Mouse (Mus musculus) ES-Bruce4 (cell line): Measurements from ENCODE around the gene Fam71a. TPM values are rescaled to one million over a fixed set of nuclear protein-coding genes. Genes with fewer than 3 reads are reported as not detected.

Experiments
- H3K27ac ChIP-seq: 2 replicates; pipeline ENCODE4 v1.5.1; 2012; ENCODE audit warnings: low read length, inconsistent platforms; ENCODE audit not compliant: insufficient read depth
- H3K27me3 ChIP-seq: 2 replicates; pipeline ENCODE4 v1.6.1; 2012; ENCODE audit warnings: mild to moderate bottlenecking, low read length, inconsistent platforms; ENCODE audit not compliant: control insufficient read depth, poor library complexity, insufficient read depth, severe bottlenecking
- H3K36me3 ChIP-seq: 2 replicates; pipeline ENCODE4 v1.6.1; 2012; ENCODE audit warnings: inconsistent platforms, mild to moderate bottlenecking, low read length, moderate library complexity; ENCODE audit not compliant: control insufficient read depth, poor library complexity, insufficient read depth, severe bottlenecking
- H3K4me1 ChIP-seq: one replicate; pipeline ENCODE4 v1.8.1; 2011; ENCODE audit warnings: low read length; ENCODE audit not compliant: control insufficient read depth, insufficient read depth
- H3K4me3 ChIP-seq: 2 replicates; pipeline ENCODE4 v1.5.1; 2011; ENCODE audit warnings: low read depth, mild to moderate bottlenecking, low read length
- H3K9ac ChIP-seq: 2 replicates; pipeline ENCODE4 v1.6.1; 2012; ENCODE audit warnings: low read depth, mild to moderate bottlenecking, inconsistent platforms; ENCODE audit not compliant: poor library complexity, severe bottlenecking
- H3K9me3 ChIP-seq: replicated peaks from 2 replicates; pipeline ENCODE4 v1.6.1; 2012; ENCODE audit warnings: mild to moderate bottlenecking, low read length, inconsistent platforms; ENCODE audit not compliant: control insufficient read depth, poor library complexity, insufficient read depth, severe bottlenecking
- CTCF ChIP-seq: IDR thresholded peaks from one replicate; pipeline ENCODE4 v1.8.1; 2011; ENCODE audit warnings: low read depth, low read length
- EP300 ChIP-seq: IDR thresholded peaks from 2 replicates; pipeline ENCODE4 v1.6.1; 2011; ENCODE audit warnings: low read depth, low read length; ENCODE audit not compliant: insufficient read depth
- POLR2A ChIP-seq: IDR thresholded peaks from one replicate; pipeline ENCODE4 v1.8.1; 2011; ENCODE audit warnings: low read length; ENCODE audit not compliant: insufficient read depth
- polyA plus RNA-seq: library from polyadenylated mRNA; stranded (reverse); fragments of >200 nt; gene quantifications from 2 replicates; pipeline ENCODE4 v1.2.4, GENCODE M21; 2011; ENCODE audit warnings: low read depth; ENCODE audit not compliant: missing spikeins, insufficient read depth, insufficient read length

Fam71a gene
- polyA plus RNA-seq, 1 experiment: not detected

DNA sequence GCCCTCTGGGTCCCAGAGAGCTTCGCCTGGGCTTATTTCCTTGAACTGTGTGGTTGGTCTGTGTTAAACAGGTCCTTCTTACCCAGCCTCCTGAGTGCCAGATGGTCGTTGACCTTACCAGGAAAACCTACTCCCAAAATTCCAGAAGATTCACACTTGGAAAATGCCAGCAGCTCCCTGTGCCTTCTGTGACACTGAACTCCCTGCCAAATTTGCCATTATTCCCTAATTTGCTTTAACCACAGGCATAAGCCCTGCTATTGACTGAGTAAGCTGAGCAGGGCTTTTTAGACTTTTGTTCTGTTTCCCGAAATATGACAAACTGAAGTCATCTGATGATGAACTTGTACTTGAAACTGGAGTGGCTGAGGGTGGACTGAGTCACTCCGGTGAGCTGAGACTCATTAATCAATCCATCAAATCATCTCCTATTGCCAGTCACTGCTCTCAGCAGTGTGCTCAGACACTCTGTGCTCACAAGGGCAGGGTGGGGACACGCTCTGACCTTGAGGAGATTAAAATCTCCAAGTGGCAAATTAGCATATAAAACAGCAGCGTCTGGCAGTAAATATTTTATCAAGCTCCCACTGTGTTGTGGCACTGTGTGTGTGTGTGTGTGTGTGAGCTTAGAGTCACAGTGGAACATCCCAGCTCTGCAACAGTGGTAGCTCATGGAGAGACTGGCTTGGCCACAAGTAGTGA, 25.2 kb upstream of the Fam71a start:
- H3K27ac ChIP-seq: no peak overlapping the region
- H3K4me1 ChIP-seq: peaks cover 1% of the 10 kb centered on the region
- H3K9ac ChIP-seq: no peak overlapping the region
- no peaks in the 10 kb centered on the region for H3K36me3 ChIP-seq
- H3K9me3 ChIP-seq: no peaks in the 10 kb centered on the region
- no peak overlapping the region for H3K4me3 ChIP-seq
- TF ChIP-seq EP300 (0 out of 2 replicates have a peak, but pooled peaks have one; percentile 48), POLR2A (no peak)
- H3K27me3 ChIP-seq: no peaks in the 10 kb centered on the region; the same call in 1 of the 2 replicates

GRCm38 (mm10) chr1:191186386-191186770, 21.8 kb upstream of the Fam71a start:
- Histone ChIP-seq H3K27ac (no peak overlapping the region), H3K27me3 (peaks cover 4% of the 10 kb centered on the region), H3K36me3 (no peaks in the 10 kb centered on the region)

GRCm38 (mm10) chr1:191185761-191186385, 21.3 kb upstream of the Fam71a start:
- no peak for TF ChIP-seq CTCF
- no peak for TF ChIP-seq POLR2A
- no peak for TF ChIP-seq EP300
- H3K9me3 ChIP-seq: no peaks in the 10 kb centered on the region
- H3K27ac ChIP-seq: no peak overlapping the region
- peaks cover 1% of the 10 kb centered on the region for H3K4me1 ChIP-seq
- no peaks in the 10 kb centered on the region for H3K36me3 ChIP-seq
- no peak overlapping the region for H3K9ac ChIP-seq
- H3K27me3 ChIP-seq: peaks cover 4% of the 10 kb centered on the region
- H3K4me3 ChIP-seq: no peak overlapping the region

More at GRCm38 (mm10) chr1:191186386-191186770, 21.8 kb upstream of the Fam71a start:
- H3K4me1 ChIP-seq: peaks cover 1% of the 10 kb centered on the region
- no peak overlapping the region for H3K4me3 ChIP-seq
- no peak for TF ChIP-seq EP300
- no peak for TF ChIP-seq CTCF
- no peak for TF ChIP-seq POLR2A
- H3K9me3 ChIP-seq: no peaks in the 10 kb centered on the region
- H3K9ac ChIP-seq: no peak overlapping the region

DNA sequence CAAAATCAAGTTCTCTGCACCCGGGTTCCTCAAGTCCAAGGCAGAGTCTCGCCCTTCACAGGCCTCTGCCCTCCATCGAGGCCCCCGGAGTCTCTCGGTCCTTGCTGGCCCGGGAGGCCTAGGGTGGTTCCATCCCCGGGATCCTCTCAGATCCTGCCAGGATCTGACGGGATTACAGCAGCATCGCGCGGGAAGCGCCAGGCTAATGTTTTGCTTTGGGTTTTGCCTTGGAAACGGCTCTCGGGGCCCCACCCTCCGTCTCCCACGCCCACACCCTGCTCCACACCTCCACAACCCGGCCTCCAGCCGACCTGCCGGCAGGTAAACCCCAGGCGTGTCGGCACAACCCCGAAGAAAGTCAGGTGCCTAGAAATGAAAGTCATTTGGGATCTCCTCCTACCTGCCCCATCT, 20.2 kb upstream of the Fam71a start:
- H3K27me3 ChIP-seq: peaks cover 4% of the 10 kb centered on the region
- TF ChIP-seq EP300 (no peak), POLR2A (no peak), CTCF (no peak)
- no peaks in the 10 kb centered on the region for H3K36me3 ChIP-seq
- H3K9me3 ChIP-seq: no peaks in the 10 kb centered on the region
- H3K4me3 ChIP-seq: peak overlapping the region; percentile 57
- H3K4me1 ChIP-seq: peaks cover 1% of the 10 kb centered on the region
- peak overlapping the region; percentile 81 for H3K9ac ChIP-seq
- no peak overlapping the region for H3K27ac ChIP-seq

- H3K27me3 ChIP-seq: peaks cover 4% of the 10 kb centered on the region
- TF ChIP-seq POLR2A (no peak), EP300 (no peak), CTCF (no peak)
- no peaks in the 10 kb centered on the region for H3K9me3 ChIP-seq
- H3K4me3 ChIP-seq: peak overlapping the region; percentile 57
- H3K36me3 ChIP-seq: no peaks in the 10 kb centered on the region
- H3K9ac ChIP-seq: peak overlapping the region; percentile 81
- no peaks in the 10 kb centered on the region for H3K4me1 ChIP-seq
- no peak overlapping the region for H3K27ac ChIP-seq
These were observed 19.6 kb upstream of the Fam71a start for GRCm38 (mm10) chr1:191184066-191184815.
